Mouse (Mus musculus) colon, adult 2 months (tissue): ENCODE data around the gene Elk4. TPM values are rescaled to one million over a fixed set of nuclear protein-coding genes. Genes with fewer than 3 reads are reported as not detected.

Experiments used
- polyA plus RNA-seq: library from polyadenylated mRNA; depleted of rRNA; stranded (reverse); fragments of >200 nt; gene quantifications from 2 replicates; pipeline ENCODE4 v1.2.3, GENCODE M21; 2012; rRNA removed

The Elk4 gene
- polyA plus RNA-seq = 13.9 and 18.4 TPM in 2 replicates

GRCm38 (mm10) chr1:132007282-132007815 is at the start of gene Elk4:
Gene Elk4, plus strand, starts transcription at chr1:132007607.

GRCm38 (mm10) chr1:131962606-131963084 is 44.8 kb upstream of the Elk4 start, which contains the start of gene Slc45a3:
Gene Slc45a3, plus strand, starts transcription at chr1:131962967.

GRCm38 (mm10) chr1:132067261-132068255 is 60.2 kb downstream of the Elk4 start, which contains the start of gene Mfsd4a:
Gene Mfsd4a, minus strand, starts transcription at chr1:132068062.

Other genes with a start within 250 kb of the Elk4 start
- 4.8 and 9.6 TPM in 2 replicates for gene Pm20d1, start 210.2 kb upstream of the Elk4 start, polyA plus RNA-seq
- 21.6 and 34.4 TPM in 2 replicates for gene Slc41a1, start 180.1 kb upstream of the Elk4 start, polyA plus RNA-seq
- 20.8 and 24.5 TPM in 2 replicates for gene Rab29, start 140.4 kb upstream of the Elk4 start, polyA plus RNA-seq
- 2.8 and 3.1 TPM in 2 replicates for gene Nucks1, start 97.1 kb upstream of the Elk4 start, polyA plus RNA-seq
- 41.4 and 55.6 TPM in 2 replicates for gene Slc45a3, start 44.6 kb upstream of the Elk4 start, polyA plus RNA-seq
- 269 and 311 TPM in 2 replicates for gene Mfsd4a, start 60.5 kb downstream of the Elk4 start, polyA plus RNA-seq
- gene Cdk18, start 132.1 kb downstream of the Elk4 start, polyA plus RNA-seq = 29.5 and 32.2 TPM in 2 replicates
- gene Lemd1, start 183.8 kb downstream of the Elk4 start, polyA plus RNA-seq = 0.12 TPM in 1 of 2 replicates, not detected in the other
- 0.03 TPM in 1 of 2 replicates, not detected in the other for gene AC124108.1, start 183.8 kb downstream of the Elk4 start, polyA plus RNA-seq
- gene Gm10188, start 222.2 kb downstream of the Elk4 start, polyA plus RNA-seq = not detected in 2 replicates